14 mouse cellular contexts compared by ENCODE assay signal in genomic region chr3:38045523-38045922, GRCm38 (mm10).
A peak's percentile ranks its signal among the peaks of the same experiment; 100 is the strongest.
DNase-seq lines count a peak whose midpoint lies in the region; ATAC-seq and TF ChIP-seq lines count a peak whose summit lies in the region.
"Had no signal": no experiment of that assay in that cellular context is flagged by ENCODE, and none has a peak within 500 bp of the region (broad histone marks: within the 10 kb centered on the region; RNA-seq: fewer than 3 reads in every experiment).

No protein-coding gene starts in this region.

- no peak for TF ChIP-seq POLR2A in brain, embryonic 14.5 days (IDR thresholded peaks at IDR 0.05; ENCODE audit: borderline replicate concordance, extremely low read depth, insufficient read depth, insufficient read length, poor library complexity, severe bottlenecking)

- H3K27me3 ChIP-seq in heart, embryonic 10.5 days (ENCODE audit: insufficient read depth, poor library complexity, severe bottlenecking), result no peaks in the 10 kb centered on the region
- H3K27me3 ChIP-seq: liver, embryonic 15.5 days; stomach, embryonic 15.5 days had no signal

- H3K4me1 ChIP-seq in heart, embryonic 10.5 days, result peaks cover 26% of the 10 kb centered on the region
- H3K4me1 ChIP-seq: liver, embryonic 15.5 days had no signal

- no peaks in the 10 kb centered on the region for H3K9me3 ChIP-seq in heart, embryonic 10.5 days
- H3K9me3 ChIP-seq: liver, embryonic 15.5 days; stomach, embryonic 15.5 days had no signal

- intact Hi-C loops in left cerebral cortex, adult 2 months (cut with DNase I), result no loop called here
- intact Hi-C loops in left cerebral cortex, postnatal 14 days (cut with DNase I), result no loop called here

- no peak for DNase-seq in heart, embryonic 10.5 days (ENCODE audit: low spot score)
- no peak for DNase-seq in heart, adult 9 months (ENCODE audit: low spot score in 2 of 2)
- DNase-seq in left cerebral cortex, adult 2 months (ENCODE audit: extremely low spot score in 1 of 2, low spot score in 2 of 2), result no peak
- no peak for DNase-seq in left cerebral cortex, postnatal 14 days (ENCODE audit: low spot score in 2 of 2)
- DNase-seq in 3T3-L1 (ENCODE audit: low read depth, low spot score), result peak; percentile 33
- DNase-seq in brain, embryonic 14.5 days (ENCODE audit: low read depth), result peak; percentile 36
- DNase-seq in right cerebral cortex, adult 2 months (ENCODE audit: low spot score in 2 of 2), result no peak
- DNase-seq: cerebellum, adult 11-12 months; heart, postnatal 4 days; right cerebral cortex, postnatal 4 days had no signal

- peak; percentile 9 for TF ChIP-seq CTCF in left cerebral cortex, adult 2 months (IDR thresholded peaks at IDR 0.05)
- peak; percentile 41 for TF ChIP-seq CTCF in brain, embryonic 14.5 days (IDR thresholded peaks at IDR 0.05; ENCODE audit: borderline replicate concordance, extremely low read depth, insufficient read depth, insufficient read length)

- no peak overlapping the region for H3K4me3 ChIP-seq in heart, embryonic 10.5 days
- H3K4me3 ChIP-seq in left cerebral cortex, adult 2 months, result no peak overlapping the region
- H3K4me3 ChIP-seq: liver, embryonic 15.5 days; stomach, embryonic 15.5 days had no signal

- peak overlapping the region; percentile 12; the same call in 1 of the 2 replicates for H3K27ac ChIP-seq in heart, embryonic 10.5 days
- H3K27ac ChIP-seq in left cerebral cortex, adult 2 months, result no peak overlapping the region
- H3K27ac ChIP-seq: liver, embryonic 15.5 days; stomach, embryonic 15.5 days had no signal

- WGBS in heart, embryonic 10.5 days, result 60% methylated on average over 6 of the region's 6 CpGs

- no peaks in the 10 kb centered on the region for H3K36me3 ChIP-seq in heart, embryonic 10.5 days
- H3K36me3 ChIP-seq: liver, embryonic 15.5 days; stomach, embryonic 15.5 days had no signal

- no peak for ATAC-seq in activated CD4-positive, CD25-positive, alpha-beta regulatory T cell, adult 4 months
- ATAC-seq: CD4-positive, CD25-positive, alpha-beta regulatory T cell, adult 4 months had no signal

Comparison
In these comparisons a context has a peak if more than half of its experiments do, and no peak if none do; other contexts are left out.
1. DNase-seq: peak in 3T3-L1 (single experiment) and brain, embryonic 14.5 days (single experiment); none in heart, embryonic 10.5 days (single experiment), heart, adult 9 months (0 of 2), left cerebral cortex, adult 2 months (0 of 2), left cerebral cortex, postnatal 14 days (0 of 2) and right cerebral cortex, adult 2 months (0 of 2).